Mouse (Mus musculus) liver, embryonic 11.5 days (tissue): ENCODE data around the gene Itpr3. TPM values are rescaled to one million over a fixed set of nuclear protein-coding genes. Genes with fewer than 3 reads are reported as not detected.
A peak's percentile ranks its signal among the peaks of the same experiment; 100 is the strongest.

Experiments used
- ATAC-seq: fragments of 200-750 bp; cut with Nextera tagmentation; replicated peaks from 2 replicates; pipeline ENCODE4 v1.8.0; 2017; ENCODE audit warnings: moderate number of reproducible peaks, mild to moderate bottlenecking, moderate TSS enrichment, moderate library complexity; ENCODE audit not compliant: low FRiP score
- DNase-seq: peaks from one replicate; pipeline ENCODE4 v3.0.0-alpha.2; 2017; ENCODE audit warnings: low spot score
- H3K27ac ChIP-seq: fragments of 300-500 bp; sonication (generic); 2 replicates; pipeline ENCODE4 v1.5.1; 2014; ENCODE audit warnings: mild to moderate bottlenecking, low read depth, low read length, control low read depth
- H3K27me3 ChIP-seq: fragments of 300-500 bp; sonication (generic); replicated peaks from 2 replicates; pipeline ENCODE4 v1.6.1; 2014; ENCODE audit warnings: low read length, mixed read lengths; ENCODE audit not compliant: control insufficient read depth, insufficient read depth
- H3K36me3 ChIP-seq: fragments of 300-500 bp; sonication (generic); 2 replicates; pipeline ENCODE4 v1.6.1; 2014; ENCODE audit warnings: mild to moderate bottlenecking, low read length, moderate library complexity, mixed read lengths; ENCODE audit not compliant: control insufficient read depth, insufficient read depth
- H3K4me1 ChIP-seq: fragments of 300-500 bp; sonication (generic); replicated peaks from 2 replicates; pipeline ENCODE4 v1.6.1; 2014; ENCODE audit warnings: low read length, mixed read lengths; ENCODE audit not compliant: control insufficient read depth, insufficient read depth
- H3K4me2 ChIP-seq: fragments of 300-500 bp; sonication (generic); 2 replicates; pipeline ENCODE4 v1.6.1; 2014; ENCODE audit warnings: mild to moderate bottlenecking, control low read depth, moderate library complexity
- H3K4me3 ChIP-seq: fragments of 300-500 bp; sonication (generic); 2 replicates; pipeline ENCODE4 v1.5.1; 2014; ENCODE audit warnings: low read depth, low read length, control low read depth
- H3K9ac ChIP-seq: fragments of 300-500 bp; sonication (generic); 2 replicates; pipeline ENCODE4 v1.6.1; 2014; ENCODE audit warnings: low read depth, low read length, control low read depth
- H3K9me3 ChIP-seq: fragments of 300-500 bp; sonication (generic); 2 replicates; pipeline ENCODE4 v1.6.1; 2016; ENCODE audit warnings: low read length, inconsistent platforms, mixed read lengths; ENCODE audit not compliant: control insufficient read depth
- WGBS: fragments of 180-500 bp; shearing (Covaris S2); extraction: QIAGEN DNeasy Blood & Tissue Kit; methylation state at CpG from one replicate; pipeline ENCODE4 v1.1.7; 2014; 5-methylcytosine and 5-hydroxymethylcytosine counted together
- polyA plus RNA-seq: library from polyadenylated mRNA; unstranded; fragments of >200 nt; fragmentation: Nextera tagmentation; extraction: Ambion mirVana; gene quantifications from 2 replicates; pipeline ENCODE4 v1.2.1, GENCODE M21; 2014

Itpr3 gene
- polyA plus RNA-seq, 1 experiment from 2014 or later = 2.0 TPM

- WGBS = 4% methylated on average over 24 of the region's 24 CpGs
- DNase-seq (peak; percentile 69), ATAC-seq (no peak)
- no peaks in the 10 kb centered on the region; the same call in 1 of the 2 replicates for H3K9me3 ChIP-seq
- peak overlapping the region; percentile 63 for H3K4me3 ChIP-seq
- peak overlapping the region; percentile 58 for H3K9ac ChIP-seq
- peaks cover 8% of the 10 kb centered on the region for H3K4me1 ChIP-seq
- no peak overlapping the region for H3K27ac ChIP-seq
- H3K27me3 ChIP-seq = peaks cover 32% of the 10 kb centered on the region
- H3K36me3 ChIP-seq = no peaks in the 10 kb centered on the region
- H3K4me2 ChIP-seq = peak overlapping the region; percentile 97
These were observed 482 bp downstream of the Itpr3 start for GRCm38 (mm10) chr17:27057517-27058055.

GRCm38 (mm10) chr17:27060698-27061097, 3.6 kb downstream of the Itpr3 start:
- Histone ChIP-seq H3K36me3 (no peaks in the 10 kb centered on the region), H3K4me3 (no peak overlapping the region), H3K9ac (no peak overlapping the region), H3K9me3 (no peaks in the 10 kb centered on the region; the same call in 1 of the 2 replicates), H3K4me1 (peaks cover 8% of the 10 kb centered on the region), H3K4me2 (no peak overlapping the region), H3K27me3 (peaks cover 32% of the 10 kb centered on the region), H3K27ac (no peak overlapping the region)
- ATAC-seq = no peak
- no peak for DNase-seq
- 58% methylated on average over 8 of the region's 8 CpGs for WGBS

GRCm38 (mm10) chr17:27061727-27062126, 4.6 kb downstream of the Itpr3 start:
- H3K27me3 ChIP-seq = peaks cover 32% of the 10 kb centered on the region
- H3K4me3 ChIP-seq = no peak overlapping the region
- H3K4me2 ChIP-seq = no peak overlapping the region
- no peak overlapping the region for H3K9ac ChIP-seq
- H3K4me1 ChIP-seq = peaks cover 17% of the 10 kb centered on the region
- H3K36me3 ChIP-seq = no peaks in the 10 kb centered on the region
- H3K9me3 ChIP-seq = no peaks in the 10 kb centered on the region; the same call in 1 of the 2 replicates
- no peak for ATAC-seq
- DNase-seq = no peak
- 88% methylated on average over 3 of the region's 3 CpGs for WGBS
- no peak overlapping the region for H3K27ac ChIP-seq

DNA sequence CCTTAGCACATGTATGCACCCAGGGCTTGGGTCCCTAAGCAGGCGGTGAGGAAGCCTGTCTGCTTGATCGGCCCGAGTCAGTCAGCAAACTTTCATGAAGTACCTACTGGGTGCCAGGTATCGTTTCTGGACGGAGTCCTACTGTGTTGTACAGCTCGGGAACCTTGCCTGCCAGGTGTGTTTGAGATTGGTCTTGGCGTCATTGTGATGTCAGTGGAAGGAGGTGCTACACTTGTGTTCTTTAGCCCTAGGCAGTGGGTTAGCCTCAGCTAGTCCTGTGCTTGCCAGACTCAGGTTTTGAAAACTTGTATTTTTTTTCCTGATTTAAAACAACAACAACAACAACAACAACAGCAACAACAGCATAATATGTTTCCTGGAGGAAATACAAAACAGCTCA, 5.6 kb downstream of the Itpr3 start:
- no peak overlapping the region for H3K4me3 ChIP-seq
- ATAC-seq (no peak), DNase-seq (no peak)
- H3K9me3 ChIP-seq = no peaks in the 10 kb centered on the region; the same call in 1 of the 2 replicates
- H3K27ac ChIP-seq = no peak overlapping the region
- H3K27me3 ChIP-seq = peaks cover 25% of the 10 kb centered on the region
- no peak overlapping the region for H3K4me2 ChIP-seq
- H3K9ac ChIP-seq = no peak overlapping the region
- H3K4me1 ChIP-seq = peaks cover 15% of the 10 kb centered on the region
- no peaks in the 10 kb centered on the region for H3K36me3 ChIP-seq
- WGBS = 86% methylated on average over 7 of the region's 7 CpGs

DNA sequence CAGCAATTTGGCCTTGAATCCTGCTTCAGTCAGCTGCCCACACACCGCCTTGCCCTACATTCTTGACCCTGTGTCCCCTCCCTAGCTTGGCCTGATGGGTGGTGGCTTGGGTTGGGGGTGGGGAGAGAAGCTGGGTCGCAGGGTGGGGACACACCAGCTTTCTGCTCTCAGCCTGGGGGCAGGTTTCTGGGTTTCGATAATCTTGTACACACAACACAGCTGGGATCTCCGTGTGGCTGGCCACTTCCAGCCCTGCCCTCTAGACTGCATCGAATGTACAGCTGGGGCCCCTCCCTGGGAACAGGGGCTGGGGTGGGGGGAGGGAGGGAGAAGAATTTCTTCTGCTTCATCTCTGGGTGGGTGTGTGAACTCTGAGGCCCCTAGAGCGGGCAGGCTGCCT, 6.6 kb downstream of the Itpr3 start:
- no peak for ATAC-seq

GRCm38 (mm10) chr17:27064195-27064594, 7.1 kb downstream of the Itpr3 start:
- 63% methylated on average over 2 of the region's 2 CpGs for WGBS
- no peak overlapping the region for H3K9ac ChIP-seq
- peaks cover 12% of the 10 kb centered on the region for H3K4me1 ChIP-seq
- no peaks in the 10 kb centered on the region; the same call in 1 of the 2 replicates for H3K9me3 ChIP-seq
- H3K27me3 ChIP-seq = peaks cover 10% of the 10 kb centered on the region
- ATAC-seq (no peak), DNase-seq (no peak)
- no peak overlapping the region for H3K4me3 ChIP-seq
- H3K27ac ChIP-seq = no peak overlapping the region
- no peak overlapping the region for H3K4me2 ChIP-seq
- H3K36me3 ChIP-seq = no peaks in the 10 kb centered on the region

More for the DNA sequence above, 6.6 kb downstream of the Itpr3 start:
- Histone ChIP-seq H3K9ac (no peak overlapping the region), H3K9me3 (no peaks in the 10 kb centered on the region; the same call in 1 of the 2 replicates), H3K4me3 (no peak overlapping the region), H3K4me1 (peaks cover 12% of the 10 kb centered on the region), H3K27ac (no peak overlapping the region), H3K36me3 (no peaks in the 10 kb centered on the region), H3K4me2 (no peak overlapping the region), H3K27me3 (peaks cover 14% of the 10 kb centered on the region)
- DNase-seq = no peak
- 31% methylated on average over 6 of the region's 6 CpGs for WGBS

DNA sequence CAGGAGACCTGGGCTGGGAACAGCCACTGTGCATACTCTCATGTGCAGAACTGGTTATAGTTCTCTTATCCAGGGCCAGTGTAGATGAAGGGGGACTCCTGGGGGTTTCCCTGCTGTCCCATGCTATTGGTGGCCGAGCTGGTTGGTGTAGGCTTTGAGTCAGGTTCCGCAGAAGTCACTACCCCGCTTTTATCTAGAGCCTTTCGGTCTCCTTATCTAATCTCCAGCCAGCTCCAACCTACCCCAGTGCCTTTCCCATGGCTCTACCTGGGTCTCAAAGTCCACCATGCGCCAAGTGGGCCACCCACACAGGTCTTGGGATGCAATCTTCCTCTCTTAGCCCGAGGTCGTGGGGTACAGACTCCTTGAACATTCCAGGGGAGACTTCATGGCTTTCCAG, 9.0 kb downstream of the Itpr3 start:
- H3K4me2 ChIP-seq = no peak overlapping the region
- H3K27ac ChIP-seq = no peak overlapping the region
- no peaks in the 10 kb centered on the region; the same call in 1 of the 2 replicates for H3K9me3 ChIP-seq
- peaks cover 16% of the 10 kb centered on the region for H3K4me1 ChIP-seq
- no peak overlapping the region for H3K4me3 ChIP-seq
- H3K9ac ChIP-seq = no peak overlapping the region
- no peak for ATAC-seq
- no peak for DNase-seq
- H3K27me3 ChIP-seq = peaks cover 2% of the 10 kb centered on the region; the same call in 1 of the 2 replicates
- no peaks in the 10 kb centered on the region for H3K36me3 ChIP-seq
- WGBS = 39% methylated on average over 7 of the region's 7 CpGs

- WGBS = 64% methylated on average over 4 of the region's 5 CpGs
- Histone ChIP-seq H3K27ac (no peak overlapping the region), H3K27me3 (peaks cover 2% of the 10 kb centered on the region; the same call in 1 of the 2 replicates), H3K4me2 (no peak overlapping the region), H3K9me3 (no peaks in the 10 kb centered on the region), H3K4me1 (peaks cover 18% of the 10 kb centered on the region), H3K9ac (no peak overlapping the region), H3K36me3 (no peaks in the 10 kb centered on the region), H3K4me3 (no peak overlapping the region)
- DNase-seq (no peak), ATAC-seq (no peak)
These were observed 12.0 kb downstream of the Itpr3 start for GRCm38 (mm10) chr17:27069071-27069470.

- Histone ChIP-seq H3K9ac (no peak overlapping the region), H3K27ac (no peak overlapping the region), H3K36me3 (no peaks in the 10 kb centered on the region), H3K27me3 (peaks cover 2% of the 10 kb centered on the region; the same call in 1 of the 2 replicates), H3K9me3 (no peaks in the 10 kb centered on the region), H3K4me1 (peaks cover 20% of the 10 kb centered on the region), H3K4me2 (no peak overlapping the region), H3K4me3 (no peak overlapping the region)
- no peak for DNase-seq
- WGBS = 90% methylated on average over 7 of the region's 7 CpGs
- no peak for ATAC-seq
These were observed 13.8 kb downstream of the Itpr3 start for GRCm38 (mm10) chr17:27070913-27071312.
